Mouse (Mus musculus) embryonic facial prominence, embryonic 12.5 days (tissue): ENCODE measurements around the gene Twist1. TPM values are rescaled to one million over a fixed set of nuclear protein-coding genes. Genes with fewer than 3 reads are reported as not detected.

Source experiments
- ATAC-seq: fragments of 200-750 bp; cut with Nextera tagmentation; 2 replicates; pipeline ENCODE4 v1.8.0; 2017; ENCODE audit not compliant: insufficient number of reproducible peaks, insufficient read depth, low FRiP score, low TSS enrichment
- H3K27ac ChIP-seq: fragments of 300-500 bp; sonication (generic); 2 replicates; pipeline ENCODE4 v1.5.1; 2016; ENCODE audit warnings: mild to moderate bottlenecking
- H3K27me3 ChIP-seq: fragments of 300-500 bp; sonication (generic); 2 replicates; pipeline ENCODE4 v1.6.1; 2016; ENCODE audit warnings: mild to moderate bottlenecking, moderate library complexity
- H3K36me3 ChIP-seq: fragments of 300-500 bp; sonication (generic); 2 replicates; pipeline ENCODE4 v1.6.1; 2016; ENCODE audit warnings: mild to moderate bottlenecking
- H3K4me1 ChIP-seq: fragments of 300-500 bp; sonication (generic); 2 replicates; pipeline ENCODE4 v1.6.1; 2016
- H3K4me2 ChIP-seq: fragments of 300-500 bp; sonication (generic); replicated peaks from 2 replicates; pipeline ENCODE4 v1.6.1; 2016; ENCODE audit warnings: mild to moderate bottlenecking, moderate library complexity
- H3K4me3 ChIP-seq: fragments of 300-500 bp; sonication (generic); 2 replicates; pipeline ENCODE4 v1.5.1; 2016; ENCODE audit warnings: mild to moderate bottlenecking
- H3K9ac ChIP-seq: fragments of 300-500 bp; sonication (generic); 2 replicates; pipeline ENCODE4 v1.6.1; 2016; ENCODE audit warnings: mild to moderate bottlenecking, moderate library complexity
- H3K9me3 ChIP-seq: fragments of 300-500 bp; sonication (generic); 2 replicates; pipeline ENCODE4 v1.6.1; 2016; ENCODE audit warnings: mild to moderate bottlenecking, moderate library complexity
- WGBS: fragments of 180-500 bp; shearing (Covaris S2); methylation state at CpG from one replicate; pipeline ENCODE4 v1.1.7; 2016; 5-methylcytosine and 5-hydroxymethylcytosine counted together
- polyA plus RNA-seq: library from polyadenylated mRNA; unstranded; fragments of >200 nt; fragmentation: Nextera tagmentation; extraction: Ambion mirVana; gene quantifications from 2 replicates; pipeline ENCODE4 v1.2.1, GENCODE M21; 2016

Twist1 gene
- polyA plus RNA-seq, 1 experiment from 2014 or later, result 85.3 TPM

DNA sequence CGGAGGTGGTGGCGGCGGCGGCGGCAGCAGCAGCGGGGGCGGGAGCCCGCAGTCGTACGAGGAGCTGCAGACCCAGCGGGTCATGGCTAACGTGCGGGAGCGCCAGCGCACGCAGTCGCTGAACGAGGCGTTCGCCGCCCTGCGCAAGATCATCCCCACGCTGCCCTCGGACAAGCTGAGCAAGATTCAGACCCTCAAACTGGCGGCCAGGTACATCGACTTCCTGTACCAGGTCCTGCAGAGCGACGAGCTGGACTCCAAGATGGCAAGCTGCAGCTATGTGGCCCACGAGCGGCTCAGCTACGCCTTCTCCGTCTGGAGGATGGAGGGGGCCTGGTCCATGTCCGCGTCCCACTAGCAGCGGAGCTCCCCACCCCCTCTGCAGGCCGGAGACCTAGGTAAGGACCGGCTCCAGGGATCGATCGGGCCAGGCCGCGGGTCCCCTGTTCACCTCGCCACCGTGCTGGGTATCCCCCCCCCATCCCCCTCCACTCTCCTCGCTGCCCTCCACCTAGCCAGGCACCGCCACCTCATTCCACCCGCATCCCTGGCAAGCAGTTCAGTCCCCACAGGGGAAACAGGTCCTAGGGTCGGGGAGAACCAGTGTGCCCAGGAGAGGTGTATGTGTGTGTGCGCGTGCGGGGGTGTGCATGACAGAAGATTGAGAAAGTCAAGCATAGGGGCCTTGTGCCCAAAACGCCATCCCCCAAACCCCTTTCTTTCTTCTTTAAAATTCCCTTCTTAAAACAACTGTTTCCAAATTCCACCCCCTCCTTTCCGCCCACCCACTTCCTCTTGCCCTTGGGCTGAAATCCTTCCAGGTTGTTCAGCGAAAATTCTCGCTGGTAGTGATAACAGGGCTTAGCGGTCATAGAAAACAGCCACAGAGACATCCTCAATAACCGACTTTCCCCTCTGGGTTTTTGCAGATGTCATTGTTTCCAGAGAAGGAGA, 1.0 kb downstream of the Twist1 start:
- WGBS, result under 1% methylated on average over 56 of the region's 56 CpGs
- no peaks in the 10 kb centered on the region for H3K9me3 ChIP-seq
- peak overlapping the region; percentile 99 for H3K9ac ChIP-seq
- 0 out of 2 replicates have a peak, but pooled peaks have one; percentile 32 for ATAC-seq
- H3K4me2 ChIP-seq, result peak overlapping the region; percentile 63
- peaks cover 14% of the 10 kb centered on the region; the same call in 1 of the 2 replicates for H3K4me1 ChIP-seq
- no peaks in the 10 kb centered on the region for H3K36me3 ChIP-seq
- peak overlapping the region; percentile 93 for H3K4me3 ChIP-seq
- peak overlapping the region; percentile 100 for H3K27ac ChIP-seq
- 0 out of 2 replicates have a peak, but pooled peaks cover 5% of the 10 kb centered on the region for H3K27me3 ChIP-seq

DNA sequence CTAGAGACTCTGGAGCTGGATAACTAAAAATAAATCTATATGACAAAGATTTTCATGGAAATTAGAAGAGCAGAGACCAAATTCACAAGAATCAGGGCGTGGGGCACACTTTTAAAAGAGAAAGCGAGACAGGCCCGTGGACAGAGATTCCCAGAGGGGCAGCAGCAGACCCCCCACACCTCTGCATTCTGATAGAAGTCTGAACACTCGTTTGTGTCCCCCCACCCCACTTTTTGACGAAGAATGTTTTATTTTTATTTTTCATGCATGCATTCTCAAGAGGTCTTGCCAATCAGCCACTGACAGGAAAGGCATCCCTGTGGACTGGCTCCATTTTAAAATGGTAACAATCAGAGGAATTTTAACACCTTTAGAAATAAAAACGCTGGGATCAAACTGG, 1.7 kb downstream of the Twist1 start:
- Histone ChIP-seq H3K4me2 (peak overlapping the region; percentile 63), H3K9ac (peak overlapping the region; percentile 99), H3K27me3 (0 out of 2 replicates have a peak, but pooled peaks cover 5% of the 10 kb centered on the region), H3K36me3 (no peaks in the 10 kb centered on the region), H3K27ac (peak overlapping the region; percentile 100), H3K4me1 (peaks cover 19% of the 10 kb centered on the region; the same call in 1 of the 2 replicates), H3K4me3 (peak overlapping the region; percentile 93), H3K9me3 (no peaks in the 10 kb centered on the region)
- 1% methylated on average over 6 of the region's 6 CpGs for WGBS
- no peak for ATAC-seq

DNA sequence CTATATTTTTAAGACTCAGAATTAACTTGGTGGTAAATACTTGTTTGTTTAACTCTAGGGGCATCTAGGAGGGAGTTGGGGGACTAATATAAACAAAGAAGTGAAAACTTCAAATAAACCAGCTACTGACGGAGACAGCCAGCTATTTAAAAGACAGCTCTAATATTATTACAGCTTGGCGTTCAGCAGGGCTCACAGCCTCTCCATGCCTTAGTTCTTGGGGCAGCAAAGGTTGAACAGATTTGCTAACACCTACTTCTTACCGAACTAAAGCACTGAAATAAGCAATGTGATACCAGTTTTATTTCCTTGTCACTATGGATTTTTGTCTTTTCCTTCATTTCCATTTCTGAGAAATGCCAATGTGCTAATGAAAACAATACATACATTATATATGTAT, 2.4 kb downstream of the Twist1 start:
- peak overlapping the region; percentile 69 for H3K9ac ChIP-seq

GRCm38 (mm10) chr12:33961013-33961412, 3.5 kb downstream of the Twist1 start:
- 9% methylated on average over 5 of the region's 5 CpGs for WGBS
- no peak for ATAC-seq
- Histone ChIP-seq H3K4me3 (peak overlapping the region; percentile 40), H3K4me1 (peaks cover 26% of the 10 kb centered on the region), H3K4me2 (peak overlapping the region; percentile 63), H3K9ac (peak overlapping the region; percentile 77), H3K27ac (peak overlapping the region; percentile 96), H3K27me3 (0 out of 2 replicates have a peak, but pooled peaks cover 5% of the 10 kb centered on the region), H3K36me3 (no peaks in the 10 kb centered on the region), H3K9me3 (no peaks in the 10 kb centered on the region)

More for the DNA sequence above, 2.4 kb downstream of the Twist1 start:
- Histone ChIP-seq H3K4me3 (peak overlapping the region; percentile 52), H3K9me3 (no peaks in the 10 kb centered on the region), H3K36me3 (no peaks in the 10 kb centered on the region), H3K4me2 (peak overlapping the region; percentile 45), H3K27ac (peak overlapping the region; percentile 80), H3K4me1 (peaks cover 24% of the 10 kb centered on the region), H3K27me3 (0 out of 2 replicates have a peak, but pooled peaks cover 5% of the 10 kb centered on the region)
- ATAC-seq, result no peak
- WGBS, result 2% methylated on average over 3 of the region's 3 CpGs

DNA sequence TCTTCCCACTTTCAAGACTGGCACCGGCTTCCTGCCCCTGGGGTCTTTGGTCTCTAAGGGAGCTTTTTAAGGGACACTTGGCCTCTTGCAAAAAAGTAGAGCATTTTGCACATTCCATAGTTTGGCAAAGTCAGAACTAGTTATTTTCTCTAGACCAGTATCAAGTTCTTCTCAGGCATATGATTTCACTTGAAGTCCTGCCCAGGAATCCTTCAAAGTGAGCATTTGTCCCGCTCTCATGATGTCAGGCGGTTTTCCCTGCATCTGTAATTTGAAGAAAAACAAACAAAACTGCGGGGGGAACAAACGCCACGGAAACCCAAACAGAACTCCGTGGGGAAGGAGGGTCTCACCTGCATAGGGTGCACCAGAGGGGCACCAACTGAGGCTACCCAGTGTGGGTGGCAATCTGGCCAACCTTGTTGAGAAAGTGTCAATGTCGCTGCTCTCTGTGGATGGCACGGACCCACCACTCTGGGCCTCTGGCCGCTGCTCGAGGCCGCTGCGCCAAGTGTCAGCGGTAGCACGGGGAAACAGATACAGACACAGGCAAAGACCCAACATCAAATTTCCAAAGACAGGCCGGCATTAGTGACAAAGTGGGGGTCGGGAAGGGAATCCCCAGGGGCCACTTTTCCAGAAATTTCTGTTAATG, 4.8 kb downstream of the Twist1 start:
- Histone ChIP-seq H3K4me2 (peak overlapping the region; percentile 63), H3K36me3 (no peaks in the 10 kb centered on the region), H3K27me3 (0 out of 2 replicates have a peak, but pooled peaks cover 5% of the 10 kb centered on the region), H3K9me3 (no peaks in the 10 kb centered on the region), H3K27ac (peak overlapping the region; percentile 96), H3K4me3 (peak overlapping the region; percentile 40), H3K9ac (peak overlapping the region; percentile 77), H3K4me1 (peaks cover 36% of the 10 kb centered on the region)
- ATAC-seq, result no peak
- WGBS, result under 1% methylated on average over 17 of the region's 17 CpGs

- Histone ChIP-seq H3K27ac (peak overlapping the region; percentile 96), H3K4me3 (peak overlapping the region; percentile 40), H3K4me1 (peaks cover 38% of the 10 kb centered on the region), H3K36me3 (no peaks in the 10 kb centered on the region), H3K9me3 (no peaks in the 10 kb centered on the region), H3K9ac (peak overlapping the region; percentile 77), H3K27me3 (0 out of 2 replicates have a peak, but pooled peaks cover 2% of the 10 kb centered on the region), H3K4me2 (peak overlapping the region; percentile 63)
- no peak for ATAC-seq
- 8% methylated on average over 9 of the region's 9 CpGs for WGBS
Measured at GRCm38 (mm10) chr12:33962773-33963130, 5.3 kb downstream of the Twist1 start.

DNA sequence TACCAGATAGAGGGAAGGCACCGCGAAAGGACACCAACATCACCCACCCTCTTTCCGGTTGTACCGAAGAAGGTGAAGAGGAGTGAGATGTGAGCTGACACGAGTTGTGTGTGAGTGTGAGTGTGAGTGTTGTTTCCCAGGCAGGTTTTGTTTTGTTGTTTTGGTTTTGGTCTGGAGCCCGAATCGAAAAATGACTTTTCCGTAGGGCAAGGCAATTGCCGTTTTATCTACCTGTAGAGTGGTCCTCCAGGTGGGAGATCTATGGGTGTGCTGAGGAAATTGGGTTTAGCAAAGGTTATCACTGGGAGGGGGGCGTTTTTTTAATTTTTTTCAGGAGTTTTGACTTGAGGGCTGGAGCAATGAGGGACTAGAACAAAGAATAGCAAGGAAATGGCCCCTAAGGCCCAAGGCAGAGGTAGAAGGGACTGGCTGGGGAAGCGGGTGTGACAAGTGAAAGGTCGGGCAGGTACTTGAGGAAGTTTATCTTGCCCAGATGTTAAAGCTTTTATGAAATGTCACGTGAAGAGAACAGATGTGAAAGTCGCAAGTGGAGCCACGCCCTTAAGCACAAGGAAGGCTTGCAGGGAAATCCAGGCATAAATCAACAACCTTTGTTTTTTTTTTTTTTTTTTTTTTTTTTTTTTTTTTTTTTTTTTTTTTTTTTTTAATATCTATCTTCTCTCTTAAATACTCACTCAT, 6.3 kb downstream of the Twist1 start:
- 4% methylated on average over 15 of the region's 15 CpGs for whole genome bisulfite sequencing
- H3K9ac ChIP-seq, result peak overlapping the region; percentile 77
- H3K4me3 ChIP-seq, result peak overlapping the region; percentile 40
- H3K9me3 ChIP-seq, result no peaks in the 10 kb centered on the region
- ATAC-seq, result no peak
- peak overlapping the region; percentile 63 for H3K4me2 ChIP-seq
- H3K4me1 ChIP-seq, result peaks cover 49% of the 10 kb centered on the region
- H3K36me3 ChIP-seq, result no peaks in the 10 kb centered on the region
- H3K27ac ChIP-seq, result peak overlapping the region; percentile 96
- H3K27me3 ChIP-seq, result no peaks in the 10 kb centered on the region

- H3K9me3 ChIP-seq, result no peaks in the 10 kb centered on the region
- H3K4me3 ChIP-seq, result peak overlapping the region; percentile 18; the same call in 1 of the 2 replicates
- peak overlapping the region; percentile 63 for H3K4me2 ChIP-seq
- WGBS, result 13% methylated on average over 2 of the region's 2 CpGs
- peaks cover 51% of the 10 kb centered on the region for H3K4me1 ChIP-seq
- no peak for ATAC-seq
- no peaks in the 10 kb centered on the region for H3K27me3 ChIP-seq
- peak overlapping the region; percentile 96 for H3K27ac ChIP-seq
- no peak overlapping the region for H3K9ac ChIP-seq
- H3K36me3 ChIP-seq, result no peaks in the 10 kb centered on the region
Measured at GRCm38 (mm10) chr12:33964427-33964826, 7.0 kb downstream of the Twist1 start.

DNA sequence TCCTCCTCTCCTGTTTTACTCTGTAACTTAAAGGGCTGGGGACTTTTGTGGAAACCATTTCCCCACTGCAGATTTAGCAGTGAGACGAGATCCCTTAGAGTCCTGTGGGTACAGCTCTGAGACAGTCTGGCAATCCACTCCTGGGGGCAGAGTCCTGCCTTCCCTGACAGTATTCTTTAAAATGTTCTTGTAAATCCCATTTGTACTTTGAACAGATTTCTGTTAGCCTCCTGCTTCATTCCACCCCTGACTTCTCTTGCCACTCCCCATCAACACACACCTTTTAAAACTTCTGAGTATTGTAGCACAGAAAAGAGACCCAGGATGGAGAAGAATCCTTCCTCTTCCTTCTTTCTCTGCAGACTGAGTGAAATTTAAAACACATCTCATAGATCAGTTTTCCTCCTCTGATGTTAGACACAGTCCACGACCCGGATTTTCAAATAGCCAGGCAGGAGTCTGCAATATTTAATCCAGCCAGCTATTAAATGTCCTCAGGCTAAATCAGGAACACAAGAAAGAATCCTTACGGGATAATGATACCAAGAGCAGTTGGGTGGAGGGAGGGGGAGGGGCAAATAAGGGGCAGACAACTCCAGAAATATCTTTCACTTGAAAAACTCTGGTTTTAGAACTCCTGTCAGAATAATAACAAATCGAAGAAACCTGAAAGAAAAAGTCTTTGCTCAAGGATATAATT, 8.3 kb downstream of the Twist1 start:
- Histone ChIP-seq H3K4me2 (peak overlapping the region; percentile 74), H3K27me3 (no peaks in the 10 kb centered on the region), H3K36me3 (no peaks in the 10 kb centered on the region), H3K9ac (peak overlapping the region; percentile 70), H3K9me3 (no peaks in the 10 kb centered on the region), H3K27ac (peak overlapping the region; percentile 95), H3K4me3 (no peak overlapping the region), H3K4me1 (peaks cover 51% of the 10 kb centered on the region)
- WGBS, result under 1% methylated on average over 5 of the region's 5 CpGs
- ATAC-seq, result no peak

DNA sequence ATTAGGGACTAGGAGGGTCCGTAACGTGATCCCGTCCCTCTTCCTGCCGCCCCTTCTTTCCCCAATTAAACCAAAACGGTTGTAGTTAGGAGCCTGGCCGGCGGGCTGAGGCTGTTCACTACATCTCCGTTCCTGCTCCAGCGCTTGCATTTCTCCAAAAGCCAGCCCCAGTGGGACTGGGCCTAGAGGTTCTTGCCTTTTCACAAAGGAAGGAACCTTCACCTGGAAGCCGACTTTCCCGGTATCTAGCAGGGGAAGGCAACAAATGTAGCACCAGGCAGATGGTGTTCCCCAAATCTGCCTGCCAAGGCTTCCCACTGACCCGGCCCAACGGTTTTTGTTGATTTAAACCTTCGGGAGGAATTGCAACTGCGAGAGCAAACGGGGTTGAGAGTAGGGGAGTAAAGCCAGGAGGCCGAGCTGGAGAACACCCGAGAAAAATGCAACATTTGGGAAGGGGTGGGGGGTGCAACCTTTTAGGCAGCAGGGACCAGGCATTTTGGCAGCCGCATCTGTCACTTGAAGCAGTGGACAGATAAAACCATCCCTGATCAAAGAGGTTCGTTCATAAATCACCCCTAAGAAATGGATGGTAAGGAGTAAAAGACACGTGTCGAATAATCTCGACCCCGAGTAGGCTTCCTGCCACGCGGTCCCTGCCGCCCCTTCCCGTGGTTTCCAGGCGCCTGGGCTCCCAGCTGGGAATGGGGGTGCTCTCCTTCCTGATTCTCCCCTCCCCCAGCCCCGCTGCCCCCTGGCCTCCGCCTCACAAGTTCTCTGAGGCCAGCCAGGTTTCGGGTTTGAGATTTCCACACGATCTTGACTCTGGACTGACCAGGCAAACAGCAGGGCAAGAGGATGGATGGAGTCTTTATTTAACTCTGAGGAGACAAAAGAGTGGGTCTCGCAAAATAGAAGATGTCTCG, 9.3 kb downstream of the Twist1 start:
- H3K4me1 ChIP-seq, result peaks cover 51% of the 10 kb centered on the region
- no peaks in the 10 kb centered on the region for H3K36me3 ChIP-seq
- H3K27ac ChIP-seq, result peak overlapping the region; percentile 95
- peak; percentile 38 for ATAC-seq
- no peaks in the 10 kb centered on the region; the same call in 1 of the 2 replicates for H3K27me3 ChIP-seq
- H3K9ac ChIP-seq, result peak overlapping the region; percentile 70
- H3K9me3 ChIP-seq, result no peaks in the 10 kb centered on the region
- peak overlapping the region; percentile 74 for H3K4me2 ChIP-seq
- peak overlapping the region; percentile 39 for H3K4me3 ChIP-seq
- under 1% methylated on average over 35 of the region's 35 CpGs for WGBS
